14 mouse cellular contexts compared by ENCODE assay signal in genomic region chr5:24813946-24814345, GRCm38 (mm10). TPM values are rescaled to one million over a fixed set of nuclear protein-coding genes. Genes with fewer than 3 reads are reported as not detected.
DNase-seq lines count a peak whose midpoint lies in the region; ATAC-seq and TF ChIP-seq lines count a peak whose summit lies in the region.
"Had no signal": no experiment of that assay in that cellular context is flagged by ENCODE, and none has a peak within 500 bp of the region (broad histone marks: within the 10 kb centered on the region; RNA-seq: fewer than 3 reads in every experiment).

No protein-coding gene starts in this region.

- no peak for ATAC-seq in limb, embryonic 14.5 days (ENCODE audit: low FRiP score, low read depth)
- peak; percentile 88 for ATAC-seq in common myeloid progenitor, adult 5-6 weeks (replicated peaks; ENCODE audit: low read depth, poor library complexity, severe bottlenecking)
- peak; percentile 87 for ATAC-seq in megakaryocyte, adult 5-6 weeks (ENCODE audit: poor library complexity, severe bottlenecking)
- ATAC-seq in liver, embryonic 11.5 days (replicated peaks; ENCODE audit: low FRiP score), result no peak

- no peak overlapping the region for H3K9ac ChIP-seq in limb, embryonic 14.5 days (ENCODE audit: low read depth, low read length, severe bottlenecking)
- H3K9ac ChIP-seq in liver, embryonic 11.5 days (ENCODE audit: low read depth, low read length), result no peak overlapping the region
- H3K9ac ChIP-seq: liver, embryonic 13.5 days had no signal

- H3K4me2 ChIP-seq in limb, embryonic 14.5 days (replicated peaks; ENCODE audit: low read depth, low read length, severe bottlenecking), result no peak overlapping the region
- H3K4me2 ChIP-seq in liver, embryonic 11.5 days, result no peak overlapping the region
- H3K4me2 ChIP-seq: liver, embryonic 13.5 days had no signal

- H3K27ac ChIP-seq in limb, embryonic 14.5 days (replicated peaks; ENCODE audit: low read depth, low read length), result no peak overlapping the region
- H3K27ac ChIP-seq in limb, embryonic 10.5 days, result no peak overlapping the region
- H3K27ac ChIP-seq in liver, embryonic 11.5 days (ENCODE audit: low read depth, low read length), result no peak overlapping the region
- H3K27ac ChIP-seq: liver, embryonic 13.5 days had no signal

- H3K27me3 ChIP-seq in limb, embryonic 14.5 days (ENCODE audit: control insufficient read depth, insufficient read depth, low read length), result no peaks in the 10 kb centered on the region
- H3K27me3 ChIP-seq in limb, embryonic 10.5 days (ENCODE audit: low read depth, poor library complexity, severe bottlenecking), result no peaks in the 10 kb centered on the region
- H3K27me3 ChIP-seq in liver, embryonic 11.5 days (replicated peaks; ENCODE audit: control insufficient read depth, insufficient read depth, low read length), result no peaks in the 10 kb centered on the region
- H3K27me3 ChIP-seq: liver, embryonic 13.5 days had no signal

- no peaks in the 10 kb centered on the region for H3K9me3 ChIP-seq in limb, embryonic 14.5 days (ENCODE audit: control insufficient read depth, low read length)
- H3K9me3 ChIP-seq in limb, embryonic 10.5 days (replicated peaks), result no peaks in the 10 kb centered on the region
- H3K9me3 ChIP-seq in liver, embryonic 11.5 days (ENCODE audit: control insufficient read depth, low read length), result no peaks in the 10 kb centered on the region
- H3K9me3 ChIP-seq: liver, embryonic 13.5 days had no signal

- TF ChIP-seq POLR2A in limb, embryonic 14.5 days (IDR thresholded peaks at IDR 0.05; ENCODE audit: borderline replicate concordance, extremely low read depth, insufficient read depth, insufficient read length), result no peak

- H3K36me3 ChIP-seq in limb, embryonic 14.5 days (ENCODE audit: control insufficient read depth, insufficient read depth, low read length), result peaks cover 67% of the 10 kb centered on the region
- peaks cover 94% of the 10 kb centered on the region for H3K36me3 ChIP-seq in limb, embryonic 10.5 days
- peaks cover 36% of the 10 kb centered on the region for H3K36me3 ChIP-seq in liver, embryonic 11.5 days (ENCODE audit: control insufficient read depth, insufficient read depth, low read length)

- no peak overlapping the region for H3K4me3 ChIP-seq in limb, embryonic 14.5 days (replicated peaks; ENCODE audit: low read length)
- no peak overlapping the region for H3K4me3 ChIP-seq in limb, embryonic 10.5 days
- H3K4me3 ChIP-seq in liver, embryonic 11.5 days (ENCODE audit: low read depth, low read length), result no peak overlapping the region
- H3K4me3 ChIP-seq: liver, embryonic 13.5 days had no signal

- H3K4me1 ChIP-seq in limb, embryonic 14.5 days (ENCODE audit: control insufficient read depth, insufficient read depth, low read length), result no peaks in the 10 kb centered on the region; the same call in 1 of the 2 replicates
- no peaks in the 10 kb centered on the region for H3K4me1 ChIP-seq in limb, embryonic 10.5 days
- no peaks in the 10 kb centered on the region for H3K4me1 ChIP-seq in liver, embryonic 11.5 days (replicated peaks; ENCODE audit: control insufficient read depth, insufficient read depth, low read length)

- DNase-seq in adrenal gland, adult 2 months, result peak; percentile 48
- DNase-seq in adrenal gland, postnatal 4 days (ENCODE audit: low spot score in 2 of 2), result no peak
- DNase-seq in limb, embryonic 14.5 days (ENCODE audit: low spot score), result peak; percentile 31
- no peak for DNase-seq in limb, embryonic 10.5 days (ENCODE audit: low spot score)
- DNase-seq in spleen, adult 18-20 months, result no peak
- no peak for DNase-seq in liver, embryonic 11.5 days (ENCODE audit: low spot score)
- DNase-seq: heart, postnatal 4 days; liver, embryonic 13.5 days; thymus, adult 2 months had no signal

- WGBS in limb, embryonic 14.5 days, result 76% methylated on average over 3 of the region's 3 CpGs
- 95% methylated on average over 3 of the region's 3 CpGs for WGBS in limb, embryonic 10.5 days
- WGBS in liver, embryonic 11.5 days, result 83% methylated on average over 3 of the region's 3 CpGs

RNA-seq across cellular contexts. Expression of gene Rheb, which starts 28.5 kb away (rescaled TPM):
- 10 to 100 TPM; 71.4 to 81.3 TPM for total RNA-seq in adrenal gland, adult 2 months (2021)
- polyA plus RNA-seq in adrenal gland, adult 2 months (2012; rRNA removed), result 28.1 and 29.3 TPM in 2 replicates
- 10 to 100 TPM; 78.2 to 79.1 TPM for total RNA-seq in adrenal gland, postnatal 4 days (2021)
- 79.0 and 85.7 TPM in 2 replicates for polyA plus RNA-seq in limb, embryonic 14.5 days (2012; rRNA removed)
- polyA plus RNA-seq in limb, embryonic 14.5 days (2014; fragmentation: Nextera tagmentation; extraction: Ambion mirVana), result 210 and 216 TPM in 2 replicates
- polyA plus RNA-seq in limb, embryonic 10.5 days (2016; fragmentation: Nextera tagmentation; extraction: Ambion mirVana), result 179 and 186 TPM in 2 replicates
- total RNA-seq in common myeloid progenitor, adult 5-6 weeks (2017), result 41.4 and 52.9 TPM in 2 replicates
- total RNA-seq in megakaryocyte, adult 5-6 weeks (2015), result 109 and 136 TPM in 2 replicates
- total RNA-seq in megakaryocyte, adult 5-6 weeks (2017), result 44.2 and 56.7 TPM in 2 replicates
- 168 and 169 TPM in 2 replicates for polyA plus RNA-seq in liver, embryonic 11.5 days (2014; fragmentation: Nextera tagmentation; extraction: Ambion mirVana)

RNA-seq across cellular contexts. Expression of gene Crygn, which starts 56.1 kb away (rescaled TPM):
- total RNA-seq in adrenal gland, adult 2 months (2021), result 1 to 10 TPM in 1 of 2 experiments, not detected in 1; 3.6 TPM
- polyA plus RNA-seq in adrenal gland, adult 2 months (2012; rRNA removed), result not detected in 2 replicates
- 1 to 10 TPM; 6.0 to 6.2 TPM for total RNA-seq in adrenal gland, postnatal 4 days (2021)
- polyA plus RNA-seq in limb, embryonic 14.5 days (2012; rRNA removed), result 0.09 TPM in 1 of 2 replicates, not detected in the other
- polyA plus RNA-seq in limb, embryonic 14.5 days (2014; fragmentation: Nextera tagmentation; extraction: Ambion mirVana), result 1.0 and 2.3 TPM in 2 replicates
- polyA plus RNA-seq in limb, embryonic 10.5 days (2016; fragmentation: Nextera tagmentation; extraction: Ambion mirVana), result 0.79 and 1.1 TPM in 2 replicates
- 12.2 TPM in 1 of 2 replicates, not detected in the other for total RNA-seq in common myeloid progenitor, adult 5-6 weeks (2017)
- 2.3 and 3.7 TPM in 2 replicates for total RNA-seq in megakaryocyte, adult 5-6 weeks (2015)
- not detected in 2 replicates for total RNA-seq in megakaryocyte, adult 5-6 weeks (2017)
- not detected in 2 replicates for polyA plus RNA-seq in liver, embryonic 11.5 days (2014; fragmentation: Nextera tagmentation; extraction: Ambion mirVana)
- total RNA-seq: heart, adult 8-10 months; heart, postnatal 4 days had no signal
- polyA plus RNA-seq: frontal cortex, adult 2 months; small intestine, adult 2 months had no signal

Comparison
In these comparisons a context has a peak if more than half of its experiments do, and no peak if none do; other contexts are left out.
1. DNase-seq: peak in adrenal gland, adult 2 months (single experiment) and limb, embryonic 14.5 days (single experiment); none in adrenal gland, postnatal 4 days (0 of 2), limb, embryonic 10.5 days (single experiment), spleen, adult 18-20 months (0 of 2) and liver, embryonic 11.5 days (single experiment).
2. ATAC-seq: peak in common myeloid progenitor, adult 5-6 weeks (single experiment) and megakaryocyte, adult 5-6 weeks (single experiment); none in limb, embryonic 14.5 days (single experiment) and liver, embryonic 11.5 days (single experiment).